10 mouse cellular contexts compared by ENCODE assay signal in genomic region chr11:57719631-57720030, GRCm38 (mm10).
DNase-seq lines count a peak whose midpoint lies in the region; ATAC-seq and TF ChIP-seq lines count a peak whose summit lies in the region.
"Had no signal": no experiment of that assay in that cellular context is flagged by ENCODE, and none has a peak within 500 bp of the region (broad histone marks: within the 10 kb centered on the region; RNA-seq: fewer than 3 reads in every experiment).

No protein-coding gene starts in this region.

- intact Hi-C loops in gastrocnemius, adult 2 months (cut with DNase I), result loop anchor here (5.0 kb wide), 1 partner anchor 32 kb away; no protein-coding TSS in a partner anchor
- intact Hi-C loops in gastrocnemius, postnatal 36 days (cut with DNase I), result loop anchor here (10.0 kb wide), 1 partner anchor 75 kb away; the partner anchor contains the start of gene Galnt10

- H3K27ac ChIP-seq in gastrocnemius, adult 2 months, result 0 out of 2 replicates have a peak overlapping the region, but pooled peaks have one; percentile 24
- no peak overlapping the region for H3K27ac ChIP-seq in intestine, embryonic 14.5 days (ENCODE audit: low read depth)
- peak overlapping the region; percentile 68 for H3K27ac ChIP-seq in midbrain, embryonic 16.5 days (ENCODE audit: low read length)

- H3K27me3 ChIP-seq in intestine, embryonic 14.5 days (replicated peaks; ENCODE audit: control insufficient read depth, insufficient read depth, low read length), result no peaks in the 10 kb centered on the region
- H3K27me3 ChIP-seq in midbrain, embryonic 16.5 days (ENCODE audit: control insufficient read depth, insufficient read depth, low read depth, low read length), result no peaks in the 10 kb centered on the region

- no peak overlapping the region for H3K4me3 ChIP-seq in gastrocnemius, adult 2 months
- no peak overlapping the region for H3K4me3 ChIP-seq in intestine, embryonic 14.5 days (ENCODE audit: low read depth, low read length)
- no peak overlapping the region for H3K4me3 ChIP-seq in midbrain, embryonic 16.5 days (ENCODE audit: low read depth, low read length)

- H3K4me1 ChIP-seq in intestine, embryonic 14.5 days (replicated peaks; ENCODE audit: control insufficient read depth, insufficient read depth, low read length), result peaks cover 4% of the 10 kb centered on the region
- H3K4me1 ChIP-seq in midbrain, embryonic 16.5 days (ENCODE audit: control insufficient read depth, insufficient read depth, low read length), result peaks cover 17% of the 10 kb centered on the region

- DNase-seq in gastrocnemius, adult 2 months, result no peak
- no peak for DNase-seq in gastrocnemius, postnatal 36 days
- peak; percentile 47 to 53 for DNase-seq in adrenal gland, postnatal 36 days
- DNase-seq in intestine, embryonic 14.5 days (ENCODE audit: low spot score), result no peak
- DNase-seq in T-cell, adult 2 months (ENCODE audit: low spot score), result no peak
- no peak for DNase-seq in kidney, adult 9 months
- no peak for DNase-seq in left cerebral cortex, adult 18-20 months (ENCODE audit: low spot score in 2 of 2)
- DNase-seq: gastrocnemius, postnatal 10 days; kidney, postnatal 25 days had no signal

- no peak overlapping the region for H3K4me2 ChIP-seq in intestine, embryonic 14.5 days (ENCODE audit: low read length)
- no peak overlapping the region for H3K4me2 ChIP-seq in midbrain, embryonic 16.5 days (ENCODE audit: low read length)

- no peaks in the 10 kb centered on the region for H3K9me3 ChIP-seq in intestine, embryonic 14.5 days (ENCODE audit: control insufficient read depth, low read length)
- no peaks in the 10 kb centered on the region for H3K9me3 ChIP-seq in midbrain, embryonic 16.5 days (replicated peaks; ENCODE audit: control insufficient read depth, low read length, poor library complexity, severe bottlenecking)

- H3K9ac ChIP-seq in intestine, embryonic 14.5 days (ENCODE audit: low read length), result no peak overlapping the region
- H3K9ac ChIP-seq in midbrain, embryonic 16.5 days (ENCODE audit: low read depth, low read length), result no peak overlapping the region

- ATAC-seq in intestine, embryonic 14.5 days (replicated peaks; ENCODE audit: low FRiP score, low TSS enrichment, low read depth), result 0 out of 2 replicates have a peak, but pooled peaks have one; percentile 30
- no peak for ATAC-seq in midbrain, embryonic 16.5 days

- no peaks in the 10 kb centered on the region for H3K36me3 ChIP-seq in intestine, embryonic 14.5 days (ENCODE audit: control insufficient read depth, insufficient read depth, low read length)
- H3K36me3 ChIP-seq in midbrain, embryonic 16.5 days (ENCODE audit: control insufficient read depth, insufficient read depth, low read length), result no peaks in the 10 kb centered on the region

- no peak for TF ChIP-seq CTCF in gastrocnemius, adult 2 months (IDR thresholded peaks at IDR 0.05)

- 27% methylated on average over 7 of the region's 7 CpGs for WGBS in intestine, embryonic 14.5 days
- 13% methylated on average over 7 of the region's 7 CpGs for WGBS in midbrain, embryonic 16.5 days

Comparison
In these comparisons a context has a peak if more than half of its experiments do, and no peak if none do; other contexts are left out.
1. DNase-seq: peak in adrenal gland, postnatal 36 days (2 of 2); none in gastrocnemius, adult 2 months (single experiment), gastrocnemius, postnatal 36 days (0 of 2), intestine, embryonic 14.5 days (single experiment), T-cell, adult 2 months (single experiment), kidney, adult 9 months (single experiment) and left cerebral cortex, adult 18-20 months (0 of 2).